Mouse (Mus musculus): ENCODE results near the gene Utp15.

Utp15 gene

GRCm38 (mm10) chr13:98249594-98249993 is 13.2 kb downstream of the Utp15 start:
- no peak for DNase-seq (ENCODE audit: low read depth)

GRCm38 (mm10) chr13:98245386-98245785 is 17.5 kb downstream of the Utp15 start:
- DNase-seq (ENCODE audit: low read depth), result no peak

GRCm38 (mm10) chr13:98244571-98245350 is 18.1 kb downstream of the Utp15 start:
- DNase-seq (ENCODE audit: low read depth), result no peak

- DNase-seq (ENCODE audit: low read depth), result no peak
These were observed 21.1 kb downstream of the Utp15 start for GRCm38 (mm10) chr13:98241531-98242282.

- peak; percentile 75 for DNase-seq (ENCODE audit: low read depth)
These were observed 22.7 kb downstream of the Utp15 start for GRCm38 (mm10) chr13:98239978-98240641.

- no peak for DNase-seq (ENCODE audit: low read depth)
These were observed 27.4 kb downstream of the Utp15 start for GRCm38 (mm10) chr13:98235451-98235850.

GRCm38 (mm10) chr13:98230511-98230910 is 32.3 kb downstream of the Utp15 start:
- DNase-seq (ENCODE audit: low read depth), result no peak

GRCm38 (mm10) chr13:98226225-98226624 is 36.6 kb downstream of the Utp15 start:
- DNase-seq (ENCODE audit: low read depth), result no peak

- peak; percentile 48 for DNase-seq (ENCODE audit: low read depth)
These were observed 40.0 kb downstream of the Utp15 start for GRCm38 (mm10) chr13:98222848-98223247.

GRCm38 (mm10) chr13:98210137-98210536 is 52.7 kb downstream of the Utp15 start:
- no peak for DNase-seq (ENCODE audit: low read depth)

GRCm38 (mm10) chr13:98208842-98209241 is 54.0 kb downstream of the Utp15 start:
- no peak for DNase-seq (ENCODE audit: low read depth)

GRCm38 (mm10) chr13:98206546-98206870 is 56.3 kb downstream of the Utp15 start:
- DNase-seq (ENCODE audit: low read depth), result no peak

- no peak for DNase-seq (ENCODE audit: low read depth)
These were observed 56.9 kb downstream of the Utp15 start, which contains the start of gene Arhgef28 for GRCm38 (mm10) chr13:98205771-98206545. Gene Arhgef28, minus strand, starts transcription at chr13:98206439.

GRCm38 (mm10) chr13:98205111-98205510 is 57.7 kb downstream of the Utp15 start:
- DNase-seq (ENCODE audit: low read depth), result no peak

- no peak for DNase-seq (ENCODE audit: low read depth)
These were observed 58.5 kb downstream of the Utp15 start for GRCm38 (mm10) chr13:98204371-98204770.

- DNase-seq (ENCODE audit: low read depth), result no peak
These were observed 61.4 kb downstream of the Utp15 start for GRCm38 (mm10) chr13:98201436-98201835.
